Mouse (Mus musculus) kidney, adult 2 months (tissue): ENCODE measurements around the gene Lhfpl3.

Experiments used
- CTCF ChIP-seq: fragments of 200-500 bp; conservative IDR thresholded peaks from 2 replicates; pipeline ENCODE4 v1.5.1; 2011; ENCODE audit warnings: low read depth, mild to moderate bottlenecking, control low read depth, low read length, moderate library complexity, mixed read lengths; ENCODE audit not compliant: insufficient read depth, insufficient read length
- POLR2A ChIP-seq: fragments of 200-500 bp; IDR thresholded peaks from one replicate; pipeline ENCODE4 v1.6.1; 2011; ENCODE audit warnings: low read depth, low read length, control low read depth

- TF ChIP-seq CTCF = no peak
- no peak for TF ChIP-seq POLR2A
Observed at GRCm38 (mm10) chr5:22746533-22747021, 718 bp downstream of the Lhfpl3 start.
